Mouse (Mus musculus): Measurements from ENCODE around the gene Sgk1.
A peak's percentile ranks its signal among the peaks of the same experiment; 100 is the strongest.

Gene Sgk1

DNA sequence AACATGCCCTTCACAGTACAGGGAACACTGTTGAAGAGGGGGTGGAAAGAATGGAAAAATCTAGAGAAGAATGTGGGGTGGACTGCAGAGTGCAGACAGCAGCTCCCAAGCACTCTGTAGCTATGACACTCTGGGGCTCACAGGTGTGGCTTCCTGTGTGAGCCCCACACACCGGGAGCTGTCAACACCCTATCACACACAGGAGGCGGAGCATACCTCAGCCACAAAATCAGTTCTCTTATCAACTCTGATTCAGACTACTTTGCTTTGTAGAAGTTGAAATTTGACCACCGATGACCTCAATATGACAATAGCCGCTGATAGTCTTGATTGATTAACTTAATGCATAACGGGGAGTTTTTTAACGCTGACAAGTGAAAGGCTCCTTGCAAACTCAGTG is 93.4 kb downstream of the Sgk1 start:
- DNase-seq (ENCODE audit: low read depth) = no peak

DNA sequence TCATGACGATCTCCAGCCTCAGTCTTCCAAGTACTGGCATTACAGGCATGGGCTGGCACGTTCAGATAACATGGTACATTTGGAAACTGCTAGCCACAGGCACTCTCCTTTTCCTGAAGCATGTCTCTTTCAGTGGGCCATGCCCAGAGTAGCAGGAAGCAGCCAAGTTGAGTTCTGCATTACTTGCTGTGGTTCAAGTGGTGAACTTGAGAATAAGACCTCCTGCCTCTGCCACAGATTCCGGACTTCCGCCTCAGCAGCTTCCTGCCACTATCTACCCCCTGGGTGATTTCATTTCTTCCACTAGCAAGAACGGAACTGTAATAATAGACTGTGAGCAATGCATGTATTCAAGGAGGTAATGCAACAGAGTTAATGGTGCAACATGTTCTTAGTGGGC is 94.3 kb downstream of the Sgk1 start:
- no peak for DNase-seq (ENCODE audit: low read depth)

GRCm38 (mm10) chr10:21978421-21978820 is 96.4 kb downstream of the Sgk1 start:
- DNase-seq (ENCODE audit: low read depth) = no peak

GRCm38 (mm10) chr10:21979286-21979965 is 97.4 kb downstream of the Sgk1 start:
- DNase-seq (ENCODE audit: low read depth) = no peak

DNA sequence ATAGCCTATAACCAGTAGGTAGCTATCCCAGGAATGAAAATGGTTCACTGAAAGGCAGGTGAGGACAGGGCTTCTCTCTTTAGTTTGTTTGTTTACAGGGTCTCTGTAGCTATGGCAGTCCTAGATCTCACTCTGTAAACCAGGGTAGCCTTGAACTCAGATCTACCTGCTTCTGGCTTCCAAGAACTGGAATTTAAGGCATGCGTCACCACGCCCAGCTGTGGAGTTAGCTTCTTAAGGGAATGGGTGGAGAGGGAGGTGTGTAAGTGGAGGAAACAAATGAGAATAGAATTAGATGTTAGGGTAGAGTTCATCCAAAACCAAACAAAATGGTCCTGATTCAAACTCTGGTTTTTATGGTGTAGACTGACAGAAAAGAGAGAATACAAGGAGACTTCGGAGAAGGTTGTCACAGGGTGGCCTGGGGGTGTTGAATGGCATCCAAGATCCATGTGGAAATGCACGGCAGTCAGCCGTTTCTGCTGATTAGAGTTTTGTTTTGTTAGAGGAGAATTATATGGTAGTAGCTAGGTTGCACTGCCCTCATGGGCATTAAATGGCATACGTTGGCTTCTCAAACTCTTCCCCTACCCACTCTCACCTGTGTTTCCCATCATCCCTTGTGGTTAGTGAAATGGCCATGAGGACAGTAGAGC is 98.9 kb downstream of the Sgk1 start:
- no peak for DNase-seq (ENCODE audit: low read depth)

- no peak for DNase-seq (ENCODE audit: low read depth)
These were observed 100.3 kb downstream of the Sgk1 start for GRCm38 (mm10) chr10:21982303-21982702.

DNA sequence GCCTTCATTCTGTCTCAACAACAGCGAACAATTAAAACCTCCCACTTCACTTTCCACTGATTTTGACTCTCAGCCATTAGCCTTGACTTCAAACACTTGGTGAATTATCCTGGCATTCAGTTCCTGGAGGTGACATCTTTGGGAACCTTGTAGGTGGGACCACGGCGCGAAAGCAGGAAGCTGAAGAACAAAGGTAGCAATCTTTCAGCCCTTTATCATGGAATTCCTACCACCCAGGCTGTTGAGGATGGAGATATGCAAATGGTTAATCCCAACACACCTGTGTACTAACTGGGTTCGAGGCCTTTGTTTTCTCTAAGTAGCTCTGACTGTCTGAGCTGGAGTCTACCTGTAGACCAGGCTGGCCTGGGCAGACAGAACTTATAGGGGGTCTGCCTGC is 106.5 kb downstream of the Sgk1 start:
- no peak for DNase-seq (ENCODE audit: low read depth)

DNA sequence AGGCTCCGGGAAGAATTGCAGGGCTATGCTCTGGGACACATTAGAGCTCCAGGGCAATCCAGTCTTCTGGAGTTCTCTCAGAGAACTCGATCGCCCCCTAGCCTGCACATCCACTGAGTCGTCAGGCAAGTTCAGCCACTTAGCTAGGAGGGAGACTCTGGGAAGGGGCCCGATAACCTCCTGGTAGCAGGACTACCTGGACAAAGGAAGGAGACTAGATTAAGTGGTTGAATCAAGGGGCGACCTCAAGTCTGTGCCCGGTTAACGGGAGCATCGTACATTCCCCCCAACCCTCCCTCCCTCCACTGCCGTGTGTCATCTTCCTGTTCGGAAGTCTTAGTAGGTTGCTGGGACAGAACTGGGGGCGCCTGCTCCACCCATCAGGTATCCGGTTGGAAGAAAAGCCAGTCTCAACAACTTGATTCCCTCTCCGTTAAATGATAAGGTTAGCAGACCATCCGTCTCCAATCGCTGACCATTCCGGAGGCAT is 109.4 kb downstream of the Sgk1 start:
- DNase-seq (ENCODE audit: low read depth) = no peak

- no peak for DNase-seq (ENCODE audit: low read depth)
These were observed 110.2 kb downstream of the Sgk1 start for GRCm38 (mm10) chr10:21991986-21992833.

GRCm38 (mm10) chr10:21992834-21993514 is 111.0 kb downstream of the Sgk1 start:
- no peak for DNase-seq (ENCODE audit: low read depth)

DNA sequence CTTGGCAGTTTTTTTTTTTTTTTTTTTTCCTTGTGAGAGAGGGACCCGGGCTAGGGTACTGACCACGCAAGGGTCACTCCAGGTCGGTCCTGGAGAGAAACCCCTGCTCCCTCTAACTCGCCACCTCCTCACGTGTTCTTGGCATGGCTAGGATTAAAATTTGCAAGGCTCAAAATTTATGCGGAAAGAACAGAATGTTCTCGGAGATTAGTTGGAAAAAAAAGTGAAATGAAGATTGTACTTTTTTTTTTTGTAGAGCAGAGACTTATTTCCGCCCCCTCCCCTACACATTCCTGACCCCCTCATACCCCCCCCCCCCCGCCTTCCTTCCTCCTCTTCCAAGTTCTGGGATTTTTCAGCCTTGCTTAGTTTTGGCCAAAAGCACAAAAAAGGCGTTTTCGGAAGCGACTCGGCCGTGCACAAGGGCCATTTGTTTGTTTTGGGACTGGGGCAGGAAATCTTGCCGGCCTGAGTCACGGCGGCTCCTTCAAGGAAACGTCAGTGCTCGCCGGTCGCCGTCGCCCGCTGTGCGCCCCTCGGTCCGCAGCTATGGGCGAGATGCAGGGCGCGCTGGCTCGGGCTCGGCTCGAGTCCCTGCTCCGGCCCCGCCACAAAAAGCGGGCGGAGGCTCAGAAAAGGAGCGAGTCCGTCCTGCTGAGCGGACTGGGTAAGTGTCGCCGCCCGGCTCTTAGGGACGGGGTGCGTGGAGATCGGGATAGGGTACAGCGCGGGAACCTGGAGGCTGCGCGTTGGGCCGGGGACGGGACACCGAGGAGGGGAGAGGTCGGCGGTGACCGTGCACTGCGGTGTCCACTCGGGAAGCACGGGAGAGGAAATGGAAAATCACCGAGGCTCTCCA is 111.8 kb downstream of the Sgk1 start:
- DNase-seq (ENCODE audit: low read depth) = no peak

GRCm38 (mm10) chr10:21994431-21994914 is 112.5 kb downstream of the Sgk1 start:
- peak; percentile 83 for DNase-seq (ENCODE audit: low read depth)

DNA sequence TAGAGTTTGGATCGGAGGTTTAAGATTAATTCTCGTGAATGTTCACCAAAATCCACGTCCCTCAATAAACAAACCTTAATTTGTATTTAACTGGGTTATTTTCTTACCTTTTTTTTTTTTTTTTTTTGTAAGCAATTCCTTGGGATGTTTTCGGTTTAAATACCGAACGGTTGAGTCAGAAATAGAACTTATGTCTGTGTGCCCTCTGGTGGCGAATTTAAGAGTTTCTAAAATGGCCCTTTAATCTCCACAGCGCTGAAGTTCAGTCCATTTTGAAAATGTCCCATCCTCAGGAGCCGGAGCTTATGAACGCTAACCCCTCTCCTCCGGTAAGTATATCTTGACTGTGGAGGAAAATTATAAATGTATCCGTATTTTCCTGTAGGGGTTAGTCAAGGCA is 113.2 kb downstream of the Sgk1 start:
- DNase-seq (ENCODE audit: low read depth) = no peak

- DNase-seq (ENCODE audit: low read depth) = no peak
These were observed 113.8 kb downstream of the Sgk1 start for GRCm38 (mm10) chr10:21995661-21996308.

DNA sequence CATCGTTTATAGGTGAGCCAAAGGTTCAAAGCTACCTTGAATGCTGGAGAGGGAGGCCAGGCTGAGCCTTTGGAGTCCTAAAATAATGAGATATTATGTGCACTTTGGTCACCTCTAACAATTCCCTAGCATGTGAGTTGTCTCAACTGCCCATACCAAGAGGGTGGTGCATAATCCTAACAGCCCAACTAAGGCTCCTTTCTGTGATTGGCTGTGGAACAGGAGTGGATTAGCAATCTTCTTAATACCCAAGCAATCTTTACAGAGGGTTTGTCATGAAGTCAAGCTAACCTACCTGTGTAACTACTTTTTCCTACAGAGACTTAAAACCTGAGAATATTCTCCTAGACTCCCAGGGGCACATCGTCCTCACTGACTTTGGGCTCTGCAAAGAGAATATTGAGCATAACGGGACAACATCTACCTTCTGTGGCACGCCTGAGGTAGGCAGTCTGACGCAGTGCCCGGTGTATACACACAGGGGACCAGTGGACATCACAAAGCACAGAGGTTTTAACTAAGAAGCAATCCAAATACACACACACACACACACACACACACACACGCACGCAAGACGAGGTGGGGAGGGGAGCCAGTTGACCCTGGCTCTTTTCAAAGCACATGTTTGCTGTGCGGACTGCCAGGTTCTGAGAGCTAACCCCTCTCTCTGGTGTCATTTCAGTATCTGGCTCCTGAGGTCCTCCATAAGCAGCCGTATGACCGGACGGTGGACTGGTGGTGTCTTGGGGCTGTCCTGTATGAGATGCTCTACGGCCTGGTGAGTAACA is 114.9 kb downstream of the Sgk1 start:
- no peak for DNase-seq (ENCODE audit: low read depth)

- DNase-seq (ENCODE audit: low read depth) = no peak
These were observed 115.7 kb downstream of the Sgk1 start for GRCm38 (mm10) chr10:21997550-21998204.

DNA sequence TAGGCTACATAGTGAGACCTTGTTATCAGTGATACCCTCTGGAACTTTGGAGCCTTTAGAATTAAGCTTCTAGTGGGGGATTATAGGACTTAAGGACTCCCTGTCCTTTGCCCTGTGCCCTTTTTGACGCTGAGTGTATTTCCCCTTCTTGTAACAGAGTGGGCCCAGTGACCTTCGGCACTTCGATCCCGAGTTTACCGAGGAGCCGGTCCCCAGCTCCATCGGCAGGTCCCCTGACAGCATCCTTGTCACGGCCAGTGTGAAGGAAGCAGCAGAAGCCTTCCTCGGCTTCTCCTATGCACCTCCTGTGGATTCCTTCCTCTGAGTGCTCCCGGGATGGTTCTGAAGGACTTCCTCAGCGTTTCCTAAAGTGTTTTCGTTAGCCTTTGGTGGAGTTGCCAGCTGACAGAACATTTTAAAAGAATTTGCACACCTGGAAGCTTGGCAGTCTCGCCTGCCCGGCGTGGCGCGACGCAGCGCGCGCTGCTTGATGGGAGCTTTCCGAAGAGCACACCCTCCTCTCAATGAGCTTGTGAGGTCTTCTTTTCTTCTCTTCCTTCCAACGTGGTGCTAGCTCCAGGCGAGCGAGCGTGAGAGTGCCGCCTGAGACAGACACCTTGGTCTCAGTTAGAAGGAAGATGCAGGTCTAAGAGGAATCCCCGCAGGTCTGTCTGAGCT is 116.7 kb downstream of the Sgk1 start:
- no peak for DNase-seq (ENCODE audit: low read depth)

GRCm38 (mm10) chr10:22000491-22001306 is 118.7 kb downstream of the Sgk1 start:
- DNase-seq (ENCODE audit: low read depth) = no peak

Measured in fibroblast of lung, adult 2 months (primary cell).